Mouse (Mus musculus) mature B cell (primary cell): ENCODE measurements around the gene Txndc2.
"Not testable (repeated sequence)": the region's sequence is repeated elsewhere in the genome, so short reads cannot be mapped to it uniquely, and the experiment has no call there.

ENCODE experiments used
- in situ Hi-C: fragments of 300-500 bp; cut with MboI; formaldehyde crosslinking; loops from 2 replicates; pipeline ENCODE4 v1.14.3; 2019

Txndc2 gene

DNA sequence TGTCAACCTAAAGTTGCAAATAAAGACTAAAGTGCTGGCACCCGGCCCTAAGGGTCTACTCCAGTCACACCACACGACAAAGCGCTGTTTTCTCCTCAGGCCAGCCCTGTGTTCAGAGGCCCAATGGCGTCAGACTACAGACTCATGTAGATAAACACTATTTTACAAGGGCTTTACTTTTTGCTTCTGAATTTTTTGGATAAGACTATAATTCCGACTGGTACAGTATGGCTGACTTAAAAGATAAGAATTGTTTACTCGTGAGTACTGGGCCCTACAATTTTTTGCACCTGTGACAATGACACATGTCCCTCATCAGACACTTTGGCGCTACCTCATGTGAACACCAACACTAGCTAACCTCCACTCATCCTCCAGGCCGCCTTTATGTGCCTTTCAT, 14.1 kb upstream of the Txndc2 start:
- in situ Hi-C loops = no loop called here

DNA sequence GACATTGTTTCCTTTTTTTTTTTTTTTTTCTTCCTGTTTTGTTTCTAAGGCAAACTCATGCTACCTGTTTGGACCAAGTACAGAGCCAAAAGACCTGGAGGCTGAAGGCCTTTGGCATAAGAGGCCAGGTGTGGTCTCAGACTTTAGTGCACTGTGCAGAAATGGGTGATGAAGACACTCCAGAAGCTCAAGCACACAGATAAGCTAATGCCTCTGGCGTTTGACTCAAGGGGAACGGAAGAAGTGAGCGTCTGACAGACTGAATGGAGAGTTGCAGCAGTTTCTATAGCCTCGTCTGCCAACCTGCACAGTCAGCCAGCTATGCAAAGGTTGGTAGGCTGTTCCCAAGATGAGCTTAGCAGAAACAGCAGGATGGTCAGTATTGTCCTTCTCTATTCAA, 13.6 kb upstream of the Txndc2 start:
- in situ Hi-C loops = no loop called here

DNA sequence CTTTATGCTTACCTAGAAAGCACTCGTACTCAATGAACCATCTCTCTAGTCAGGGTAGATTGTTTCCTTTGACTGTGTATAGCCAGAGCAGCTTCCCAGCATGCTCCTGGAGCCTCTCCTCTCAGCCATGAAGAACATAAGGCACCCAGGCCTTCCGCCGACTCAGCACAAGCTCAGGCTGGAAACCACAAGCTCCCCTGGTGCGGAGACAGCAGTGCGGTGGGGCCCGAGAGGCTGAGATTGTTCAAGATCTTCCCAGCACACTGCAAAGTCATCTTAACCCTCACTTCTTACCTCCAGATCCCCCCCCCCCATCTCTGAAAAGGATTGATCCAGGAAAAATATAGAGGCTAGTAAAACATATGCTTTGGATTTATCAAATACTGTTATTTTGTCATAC, 8.6 kb upstream of the Txndc2 start:
- in situ Hi-C loops = no loop called here

DNA sequence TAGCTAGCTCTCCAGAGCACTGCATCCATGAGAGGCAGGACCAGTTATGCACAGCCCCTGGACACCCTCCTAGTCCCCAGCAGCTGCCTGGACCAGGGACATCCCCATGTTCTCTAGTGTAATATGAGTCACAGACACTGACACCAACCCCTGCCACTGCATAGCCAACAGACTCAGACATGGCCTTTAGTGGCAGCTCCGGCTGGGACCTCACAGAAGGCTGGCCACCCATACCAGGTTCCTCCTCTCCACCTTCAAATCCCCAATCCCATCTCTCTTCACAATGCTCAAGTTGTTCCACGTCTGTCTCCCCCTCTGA, 7.2 kb upstream of the Txndc2 start:
- in situ Hi-C loops = no loop called here

DNA sequence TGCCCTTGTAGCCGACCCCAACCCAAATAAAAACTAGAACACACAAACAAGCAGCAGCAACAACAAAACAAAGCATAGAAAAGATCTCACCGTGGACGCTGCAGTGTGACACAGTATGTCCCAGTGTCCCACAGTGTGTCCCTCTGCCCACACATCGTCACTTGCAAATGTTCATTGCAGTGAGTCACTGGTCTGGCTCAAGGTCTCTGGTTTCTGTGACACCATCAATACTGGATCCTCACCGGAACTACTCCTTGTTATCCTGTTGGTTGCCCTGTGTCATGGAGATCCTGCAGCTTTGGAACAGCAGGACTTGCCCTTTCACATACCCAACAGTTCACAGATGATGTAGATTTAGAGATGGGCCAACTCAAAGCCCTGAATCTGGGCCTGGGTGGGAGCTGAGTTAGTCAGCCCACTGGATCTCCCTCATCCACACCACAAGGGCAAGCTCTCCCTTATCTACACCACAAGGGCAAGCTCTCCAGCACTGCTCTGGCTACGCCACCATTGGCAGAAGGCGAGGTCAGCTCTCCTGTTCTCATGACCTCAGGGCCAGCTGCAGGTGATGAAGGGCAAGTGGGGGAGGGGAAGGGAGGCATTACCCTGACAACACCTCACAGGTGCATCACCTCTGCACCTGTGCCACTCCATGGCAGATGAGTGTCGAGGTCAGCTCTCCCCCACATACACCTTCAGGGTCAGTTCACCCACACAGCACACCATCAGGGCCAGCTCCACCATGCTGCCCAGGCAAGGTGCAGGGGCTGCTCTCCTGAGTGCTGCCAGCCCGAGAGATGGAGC, 6.6 kb upstream of the Txndc2 start:
- in situ Hi-C loops = no loop called here

DNA sequence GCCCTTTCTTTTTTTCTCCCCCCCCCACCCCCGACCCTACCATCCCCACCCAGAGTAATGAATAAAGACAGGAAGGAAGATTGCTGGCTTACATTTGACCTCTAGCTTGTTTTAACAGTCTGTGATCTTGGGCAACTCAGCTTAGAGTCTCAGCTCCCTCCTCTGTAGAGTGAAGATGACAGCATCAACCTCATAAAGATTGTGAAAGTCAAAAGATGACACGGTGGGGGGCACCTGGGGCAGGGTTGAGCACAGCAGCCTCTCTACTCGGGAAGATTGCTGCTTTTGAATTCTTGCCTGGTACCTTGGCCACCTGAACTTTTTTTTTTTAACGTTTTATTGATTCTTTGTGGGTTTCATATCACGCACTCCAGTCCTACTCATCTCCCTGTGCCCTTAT, 6.0 kb upstream of the Txndc2 start:
- in situ Hi-C loops = no loop called here

DNA sequence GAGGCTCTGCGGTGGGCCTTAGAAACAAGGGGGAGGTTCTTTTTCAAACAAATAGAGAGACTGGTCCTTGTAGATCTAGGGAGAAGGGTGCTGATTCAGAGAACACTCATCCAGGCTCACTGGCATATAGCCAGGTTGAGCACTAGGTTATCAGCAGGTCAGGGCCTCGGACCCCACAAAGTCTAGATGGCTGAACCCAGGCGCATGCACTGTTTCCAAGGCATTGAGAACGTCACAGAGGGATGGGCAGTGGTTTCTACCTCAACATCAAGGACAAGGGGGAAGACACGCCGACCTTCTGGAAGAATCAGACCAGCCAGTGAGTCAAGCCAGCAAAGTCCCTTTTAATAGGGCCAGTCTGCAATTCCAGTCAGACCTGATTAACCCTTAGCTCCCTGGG, 5.3 kb upstream of the Txndc2 start:
- in situ Hi-C loops = no loop called here

DNA sequence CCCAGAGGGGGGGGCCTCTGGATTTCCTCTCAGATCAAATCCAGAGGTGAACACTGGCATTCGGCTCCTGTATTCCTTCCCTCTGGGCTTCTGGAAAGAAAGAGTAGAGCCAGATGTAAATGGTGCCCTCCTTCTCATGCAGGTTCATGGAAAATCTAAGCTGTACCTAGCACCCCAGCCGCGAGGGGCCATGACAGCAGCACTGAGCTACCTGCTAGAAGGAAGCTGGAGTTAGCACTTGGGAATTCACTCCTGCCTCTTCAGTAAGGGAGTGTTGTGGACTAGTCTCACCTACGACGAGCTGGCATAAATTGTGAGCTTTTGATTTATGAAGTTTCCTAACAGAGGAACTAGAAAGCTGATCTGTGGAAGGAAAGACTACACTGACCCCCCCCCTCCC, 1.6 kb upstream of the Txndc2 start:
- in situ Hi-C loops = no loop called here

DNA sequence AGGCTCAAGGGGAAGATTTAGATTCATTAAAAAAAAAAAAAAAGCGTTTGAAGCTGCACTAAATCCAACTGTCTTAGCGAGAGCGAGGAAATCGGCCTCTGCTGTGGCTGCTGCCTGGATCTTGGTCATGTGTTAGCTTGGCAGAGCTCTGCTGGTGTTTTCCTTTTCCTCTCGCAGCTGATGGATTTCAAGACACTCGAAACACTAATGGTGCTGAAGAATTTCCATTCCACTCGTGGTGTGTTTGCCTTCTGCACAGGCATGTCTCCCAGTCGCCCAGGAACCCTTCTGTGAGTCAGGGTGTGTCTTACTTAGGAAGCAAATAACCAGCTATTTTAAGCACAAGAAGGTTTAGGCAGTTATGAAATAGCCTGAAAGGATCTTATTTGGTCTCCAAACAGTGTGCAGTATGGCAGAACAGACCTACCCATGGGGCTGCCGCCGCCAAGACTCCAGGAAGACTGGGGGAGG, 1.1 kb upstream of the Txndc2 start:
- in situ Hi-C loops = no loop called here

DNA sequence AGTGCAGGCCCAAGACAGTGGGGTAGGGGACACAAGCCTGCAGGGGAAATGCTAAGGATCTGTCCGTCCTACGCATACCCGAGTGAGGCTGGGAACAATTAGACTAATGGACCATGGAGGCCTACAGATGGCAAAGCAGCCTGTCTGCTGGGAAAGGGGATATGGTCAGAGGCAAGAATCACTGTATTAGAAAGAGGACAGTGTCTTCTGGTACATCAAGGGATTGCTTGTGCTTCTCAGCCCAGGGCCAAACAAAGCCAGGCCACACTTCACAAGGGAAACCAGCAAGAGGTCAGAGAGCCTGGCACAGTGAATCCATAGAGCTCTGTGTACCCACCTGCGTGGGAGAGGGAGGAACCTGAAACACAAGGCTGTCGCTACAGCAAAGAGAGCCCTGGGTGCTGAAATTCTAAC, 617 bp upstream of the Txndc2 start:
- in situ Hi-C loops = no loop called here

DNA sequence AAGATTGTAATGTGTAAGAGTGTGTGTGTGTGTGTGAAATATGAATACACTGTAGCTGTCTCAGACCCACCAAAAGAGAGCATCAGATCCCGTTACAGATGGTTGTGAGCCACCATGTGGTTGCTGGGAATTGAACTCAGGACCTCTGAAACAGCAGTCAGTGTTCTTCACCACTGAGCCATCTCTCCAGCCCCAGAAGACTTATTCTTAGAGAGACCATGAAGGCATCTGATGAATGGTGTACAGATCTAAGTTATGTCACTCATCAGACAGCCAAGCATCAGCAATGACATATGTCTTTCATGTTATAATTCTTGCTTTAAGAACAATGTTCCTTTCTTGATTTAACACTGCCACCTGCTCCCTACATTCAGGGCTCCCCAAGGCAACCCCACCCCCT, 2.8 kb downstream of the Txndc2 start:
- in situ Hi-C loops = no loop called here

DNA sequence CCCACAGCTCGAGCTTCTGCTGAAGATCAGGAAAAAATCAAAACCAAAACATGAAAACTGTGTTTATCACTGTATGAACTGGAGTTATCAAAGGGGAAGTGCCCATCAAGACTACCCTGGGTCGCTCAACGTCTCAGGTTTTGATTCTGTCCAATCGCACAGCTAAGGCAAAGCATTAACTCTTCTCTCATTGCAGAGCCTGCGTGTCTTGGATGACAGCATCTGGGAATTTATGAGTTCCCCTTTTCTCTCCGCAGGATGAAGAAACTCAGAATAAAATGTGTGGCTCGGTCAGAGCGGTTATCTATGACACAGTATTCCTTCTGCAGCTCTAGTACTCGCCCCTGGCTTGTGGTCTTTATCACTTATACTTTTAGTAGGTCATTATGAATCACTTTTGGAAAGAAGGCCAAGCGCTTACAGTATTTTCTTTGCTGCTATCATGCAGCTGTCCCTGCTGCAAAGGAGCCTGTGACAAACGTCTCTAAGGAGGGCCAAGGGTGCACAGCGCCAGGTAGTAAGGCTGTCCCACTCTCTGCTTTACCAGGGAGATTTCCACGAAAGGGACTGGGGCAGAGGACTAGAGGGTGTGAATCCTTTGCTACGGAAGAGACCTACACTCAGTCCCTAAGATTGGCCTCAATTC, 6.1 kb downstream of the Txndc2 start:
- in situ Hi-C loops = no loop called here

DNA sequence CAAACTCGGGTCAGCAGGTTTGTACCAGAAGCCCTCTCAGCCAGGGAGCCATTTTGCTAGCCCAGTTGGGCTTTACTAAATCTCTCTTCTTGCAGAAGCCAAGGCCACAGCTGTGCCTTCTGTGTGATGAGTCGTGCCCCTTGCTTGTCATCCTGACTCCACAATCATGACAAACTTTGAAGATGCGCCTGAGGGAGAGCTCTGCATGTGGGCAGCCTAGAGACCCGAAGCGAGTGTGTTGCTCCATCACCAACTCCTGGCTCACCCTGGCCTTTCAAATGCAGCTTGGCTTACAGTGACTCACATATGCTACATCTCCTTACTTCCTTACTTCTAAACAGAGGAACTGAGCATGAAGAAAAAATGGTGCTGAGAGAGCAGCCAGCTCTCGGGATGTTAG, 12.0 kb downstream of the Txndc2 start:
- in situ Hi-C loops = no loop called here

DNA sequence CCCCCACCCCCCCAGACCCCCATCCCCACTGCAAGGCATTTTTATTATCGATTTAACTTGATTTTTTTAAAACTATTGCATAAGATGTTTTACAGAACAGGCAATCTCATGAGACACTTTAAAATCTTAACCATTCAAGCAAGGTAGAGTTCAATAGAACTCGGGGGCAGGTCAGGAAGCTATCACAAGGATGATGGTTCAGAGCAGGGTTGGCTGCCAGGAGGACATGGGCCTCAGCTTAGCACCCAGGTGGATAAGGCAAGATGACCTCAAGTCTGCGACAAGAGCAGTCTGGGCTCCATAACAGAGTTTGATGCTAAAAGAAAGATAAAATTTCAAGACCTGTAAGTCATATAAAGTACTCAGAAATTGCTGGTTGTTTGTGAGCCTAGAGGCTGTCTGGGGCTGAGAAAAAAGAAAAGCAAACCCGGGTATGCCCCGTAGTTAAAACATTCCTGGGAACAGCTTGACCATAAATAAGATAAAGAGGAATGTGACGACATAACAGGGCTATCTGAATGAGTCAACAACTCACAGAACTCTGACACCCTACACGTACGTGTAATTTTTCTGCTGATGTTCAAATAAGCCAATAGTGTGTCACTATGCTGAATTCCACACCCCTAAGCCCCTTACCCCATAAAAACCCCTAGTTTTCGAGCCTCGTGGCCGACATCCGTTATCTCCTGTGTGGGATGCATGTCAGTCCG, 13.0 kb downstream of the Txndc2 start:
- in situ Hi-C loops = not testable (repeated sequence)

DNA sequence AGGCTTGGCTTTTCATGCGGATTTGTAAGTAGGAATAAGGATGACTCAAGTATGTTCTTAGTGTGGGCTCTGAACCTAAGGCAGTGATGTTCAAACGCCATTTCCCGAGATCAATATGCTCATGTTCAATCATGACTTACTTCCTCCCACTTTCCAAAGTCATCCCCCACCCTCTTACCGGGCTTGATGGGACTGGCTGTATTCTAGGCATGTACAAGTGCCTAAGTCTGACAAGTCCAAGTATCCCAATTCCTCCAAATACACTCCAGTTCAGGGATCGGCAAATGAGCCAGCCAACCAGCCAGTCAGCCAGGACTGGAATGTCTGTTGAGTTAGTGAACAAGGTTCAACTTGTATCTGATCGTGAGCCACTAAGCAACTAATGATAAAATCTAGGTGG, 15.7 kb downstream of the Txndc2 start:
- in situ Hi-C loops = no loop called here

DNA sequence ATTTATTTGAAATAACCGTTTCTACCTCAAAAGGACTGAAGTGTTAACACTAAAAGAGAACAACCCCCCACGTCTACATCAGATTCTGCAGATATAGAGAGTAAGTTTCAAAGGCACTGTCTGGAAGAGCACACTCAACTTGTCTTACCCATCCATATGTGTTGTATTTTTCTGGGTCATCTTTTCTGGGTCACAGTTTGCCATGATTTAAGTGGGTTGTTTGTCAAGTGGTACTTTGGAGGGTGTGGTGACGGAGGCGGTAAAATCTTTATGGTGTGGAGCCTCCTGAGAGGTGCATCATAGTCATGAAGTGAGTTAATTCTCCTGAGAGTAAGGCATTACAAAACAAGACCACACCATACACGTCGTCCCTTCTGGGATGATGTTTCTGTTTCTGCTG, 16.4 kb downstream of the Txndc2 start:
- in situ Hi-C loops = no loop called here

DNA sequence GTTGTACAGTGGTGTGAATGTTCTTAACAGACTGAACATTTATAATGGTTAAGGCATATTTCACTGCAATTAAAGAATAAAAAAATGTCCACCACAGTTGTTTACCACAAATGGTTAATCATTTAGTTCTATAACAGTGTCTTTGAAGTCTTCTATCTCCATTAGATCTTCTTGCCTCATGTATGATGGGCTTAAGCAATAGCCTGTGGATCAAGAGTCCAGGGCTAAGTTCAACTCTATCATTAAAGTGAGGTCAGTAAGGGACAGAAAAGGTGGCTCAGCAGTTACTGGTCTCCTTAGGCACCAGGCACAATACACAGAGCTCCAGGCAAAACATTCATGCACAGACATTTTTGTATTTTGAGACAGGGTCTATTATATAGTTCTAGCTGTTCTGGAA, 18.8 kb downstream of the Txndc2 start:
- in situ Hi-C loops = loop anchor here (25.0 kb wide), 1 partner anchor 489 kb away; the partner anchor contains the start of genes Ddx11, Ndufv2 and Washc1

DNA sequence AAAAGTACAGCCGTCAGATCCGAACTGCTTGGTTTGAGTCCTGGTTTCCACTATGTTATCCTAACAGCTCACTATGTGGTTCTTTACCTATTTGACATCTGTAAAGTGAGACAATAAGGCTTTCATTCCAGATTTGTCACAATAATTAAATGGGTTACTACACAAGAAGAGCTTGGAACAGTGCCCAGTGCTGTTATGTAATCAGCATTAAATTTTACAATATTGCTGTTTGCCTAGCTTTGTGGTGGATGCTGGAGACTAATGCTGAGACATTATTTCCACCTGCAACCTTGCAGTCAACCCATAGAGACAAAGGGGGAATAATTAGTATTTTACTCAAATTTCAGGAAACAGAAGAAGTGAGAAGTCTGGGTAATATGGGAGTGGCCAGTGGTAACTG, 23.5 kb downstream of the Txndc2 start:
- in situ Hi-C loops = loop anchor here (25.0 kb wide), 1 partner anchor 494 kb away; the partner anchor contains the start of genes Ddx11, Ndufv2 and Washc1

DNA sequence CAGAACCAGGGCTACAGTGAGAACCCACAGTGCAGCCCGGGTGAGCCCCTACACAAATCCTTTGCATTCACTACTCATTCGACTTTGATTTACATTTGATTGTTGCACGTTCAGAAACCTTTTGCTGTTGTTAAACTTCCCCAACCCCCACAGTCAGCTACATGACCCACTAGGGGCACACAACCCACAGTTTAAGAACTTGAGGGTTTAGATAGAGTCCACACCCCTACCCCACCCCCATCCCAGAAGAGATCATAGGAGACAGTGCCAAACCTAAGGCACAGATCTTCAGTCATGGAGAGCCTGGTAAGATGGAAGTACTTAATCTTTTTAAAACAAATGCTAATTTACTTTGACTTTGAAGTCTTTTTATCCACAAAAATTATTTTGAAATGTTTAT, 26.3 kb downstream of the Txndc2 start:
- in situ Hi-C loops = loop anchor here (25.0 kb wide), 1 partner anchor 497 kb away; the partner anchor contains the start of genes Ddx11, Ndufv2 and Washc1

DNA sequence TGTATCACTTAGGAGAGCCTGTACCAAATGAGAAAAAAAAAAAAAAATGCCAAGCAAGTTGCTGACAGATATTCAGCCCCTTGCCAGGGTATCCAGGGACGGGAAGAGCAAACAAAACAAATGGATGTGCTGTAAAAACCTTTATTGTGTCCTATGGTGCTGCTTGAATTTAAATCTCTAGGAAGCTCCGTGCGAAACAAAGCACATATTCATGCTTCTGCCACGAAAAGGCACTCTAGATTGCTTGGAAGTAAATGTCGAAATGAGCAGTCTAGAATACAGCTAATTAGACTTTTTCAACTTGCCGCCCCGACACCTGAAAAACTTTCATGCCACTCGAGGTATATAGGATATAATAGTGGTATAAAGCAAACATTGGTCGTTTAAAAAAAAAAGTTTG, 27.5 kb downstream of the Txndc2 start:
- in situ Hi-C loops = loop anchor here (25.0 kb wide), 1 partner anchor 498 kb away; the partner anchor contains the start of genes Ddx11, Ndufv2 and Washc1

DNA sequence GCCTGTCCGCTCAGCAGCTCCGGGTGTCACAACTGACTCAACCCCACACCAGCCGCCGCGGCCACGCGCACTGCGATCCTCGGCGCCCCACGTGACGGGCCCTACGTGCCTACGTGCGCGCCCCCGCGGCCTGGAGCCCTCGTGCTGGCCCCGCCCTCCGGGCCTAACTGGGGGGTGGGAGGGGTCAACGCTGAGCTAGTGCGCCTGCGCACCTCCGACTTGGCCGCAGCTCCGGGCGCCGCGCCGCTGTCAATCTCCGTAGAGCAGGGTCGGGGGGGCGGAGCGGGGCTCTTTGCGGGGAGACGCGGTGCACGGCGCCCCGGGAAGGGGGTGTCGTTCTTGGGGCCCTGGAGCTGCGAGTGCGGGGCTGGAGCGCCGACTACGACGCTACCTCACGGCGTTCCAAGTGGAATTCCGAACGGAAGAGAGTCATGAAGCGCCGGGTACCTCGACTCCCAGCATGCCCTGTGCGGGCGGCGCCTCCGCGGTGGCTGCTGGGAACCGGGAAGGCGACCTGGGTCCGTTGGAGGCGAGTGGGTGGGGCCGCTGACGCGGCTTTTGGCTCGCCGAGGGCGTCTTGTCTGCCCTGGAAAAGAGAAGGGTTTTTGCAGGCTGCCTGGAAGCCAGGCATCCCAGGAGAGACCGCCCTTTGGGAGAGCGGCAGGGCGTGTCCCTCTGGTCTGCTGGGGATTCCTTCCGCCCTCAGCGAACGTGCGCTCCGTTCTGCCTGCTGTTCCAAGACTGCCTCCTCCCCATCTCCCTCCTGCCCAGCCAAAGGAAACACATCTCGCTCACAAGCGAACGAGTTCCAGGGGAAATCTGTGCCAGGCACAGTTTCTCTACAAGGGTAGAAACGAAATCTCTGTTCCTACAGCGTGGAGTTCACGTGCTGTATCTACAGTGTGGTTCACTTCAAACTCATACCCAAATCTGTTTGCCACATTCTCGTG, 28.2 kb downstream of the Txndc2 start, which contains the start of gene Vapa:
Gene Vapa (minus strand): TSS at position 93 of the 950 bp plus-strand sequence.
- in situ Hi-C loops = loop anchor here (25.0 kb wide), 1 partner anchor 499 kb away; the partner anchor contains the start of genes Ddx11, Ndufv2 and Washc1
